Mouse (Mus musculus): ENCODE results near the gene Tmem232. TPM values are rescaled to one million over a fixed set of nuclear protein-coding genes. Genes with fewer than 3 reads are reported as not detected.

Gene Tmem232
- not detected in 2 replicates for polyA plus RNA-seq (2012; rRNA removed; ENCODE audit: low replicate concordance)

DNA sequence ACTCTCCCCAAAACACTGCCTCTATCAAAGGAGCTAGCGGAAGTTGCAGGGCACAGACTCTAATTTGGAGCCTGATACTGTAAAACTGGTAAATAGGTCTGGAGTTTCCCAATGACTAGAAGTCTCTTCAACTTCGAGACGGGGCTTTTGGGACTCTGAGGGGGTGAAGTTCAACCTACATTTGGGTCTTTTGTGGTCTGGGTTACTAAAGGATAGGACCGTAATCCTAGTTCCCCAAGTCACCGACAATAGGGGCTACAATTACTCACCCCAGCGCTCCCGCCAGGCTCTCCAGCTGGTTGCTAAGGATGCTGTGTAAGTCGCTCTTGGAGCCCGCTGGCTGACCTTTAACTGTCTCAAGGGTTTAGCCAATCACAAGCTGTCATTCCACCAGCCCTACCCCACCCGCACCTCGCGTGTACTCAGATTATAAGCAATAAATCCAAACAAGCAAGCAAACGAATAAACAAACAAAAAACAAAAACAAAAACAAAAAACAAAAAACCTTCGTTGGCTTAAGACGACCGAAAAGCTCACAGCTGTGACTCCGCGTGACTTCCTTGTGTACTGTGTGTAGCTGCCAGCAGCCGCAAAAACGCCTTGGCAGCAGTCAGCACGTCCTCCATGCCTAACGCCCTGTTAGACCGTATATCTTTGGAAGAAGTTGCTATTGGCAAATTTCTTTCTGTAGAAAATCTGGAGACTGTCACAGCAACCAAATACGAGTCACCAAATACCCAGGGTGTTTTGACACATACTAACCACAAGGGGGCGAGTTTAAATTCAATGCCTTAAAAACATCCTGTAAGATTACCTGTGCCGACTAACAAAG, at the start of gene Tmem232:
Gene Tmem232, minus strand, starts transcription at position 342 of the 832 bp plus-strand sequence.

Other genes starting within 250 kb of the Tmem232 start
- 89.8 and 187 TPM in 2 replicates for gene Vapa, start 72.8 kb upstream of the Tmem232 start, polyA plus RNA-seq (2012; rRNA removed; ENCODE audit: low replicate concordance)
- gene Txndc2, start 101.4 kb upstream of the Tmem232 start, polyA plus RNA-seq (2012; rRNA removed; ENCODE audit: low replicate concordance), result not detected in 2 replicates
- 3.1 and 3.4 TPM in 2 replicates for gene Rab31, start 232.0 kb upstream of the Tmem232 start, polyA plus RNA-seq (2012; rRNA removed; ENCODE audit: low replicate concordance)
- gene Ppp4r1, start 241.8 kb upstream of the Tmem232 start, polyA plus RNA-seq (2012; rRNA removed; ENCODE audit: low replicate concordance), result 23.5 and 35.0 TPM in 2 replicates